Mouse (Mus musculus) CH12.LX (cell line): ENCODE results near the gene Ank. TPM values are rescaled to one million over a fixed set of nuclear protein-coding genes. Genes with fewer than 3 reads are reported as not detected.

Experiments used
- DNase-seq: peaks from one replicate; pipeline ENCODE4 v3.0.0-alpha.2; 2013; ENCODE audit errors: extremely low read depth
- H3K27ac ChIP-seq: 2 replicates; pipeline ENCODE4 v1.5.1; 2012; ENCODE audit warnings: low read depth, mild to moderate bottlenecking, control low read depth, moderate library complexity; ENCODE audit not compliant: insufficient read depth
- H3K27me3 ChIP-seq: replicated peaks from 2 replicates; pipeline ENCODE3; 2012; ENCODE audit warnings: inconsistent platforms
- H3K36me3 ChIP-seq, 2 experiments: replicated peaks in 1 of 2; 2 replicates each; pipeline versions ENCODE3 to v1.6.1; 2012; ENCODE audit warnings: inconsistent platforms in 1 of 2, low read length in 1 of 2, mild to moderate bottlenecking in 1 of 2, mixed read lengths in 1 of 2, moderate library complexity in 1 of 2; ENCODE audit not compliant: control insufficient read depth in 1 of 2, insufficient read depth in 1 of 2
- H3K4me1 ChIP-seq, 2 experiments: 2 replicates each; pipeline ENCODE4 v1.6.1; 2012; ENCODE audit warnings: inconsistent platforms in 1 of 2, moderate library complexity in 1 of 2; ENCODE audit not compliant: insufficient read depth in 2 of 2, control insufficient read depth in 1 of 2
- H3K4me2 ChIP-seq: 2 replicates; pipeline ENCODE4 v1.6.1; 2012; ENCODE audit warnings: low read depth, mild to moderate bottlenecking, control low read depth; ENCODE audit not compliant: poor library complexity, insufficient read depth, severe bottlenecking
- H3K4me3 ChIP-seq, 3 experiments: fragments of 150-350 bp in 1 of 3; sonication (generic) in 1 of 3; replicated peaks in 1 of 3; 2 replicates each; pipeline versions ENCODE3 to v1.5.1; 2011 to 2012; ENCODE audit warnings: low read depth in 2 of 3, low read length in 2 of 3, mild to moderate bottlenecking in 2 of 3, moderate library complexity in 2 of 3, control low read depth in 1 of 3, improper control_type of control experiment in 1 of 3, inconsistent platforms in 1 of 3, mixed read lengths in 1 of 3; ENCODE audit not compliant: poor library complexity in 1 of 3
- H3K79me2 ChIP-seq: replicated peaks from 2 replicates; pipeline ENCODE4 v1.6.1; 2012; ENCODE audit warnings: mild to moderate bottlenecking, moderate library complexity; ENCODE audit not compliant: control insufficient read depth, poor library complexity, insufficient read depth, severe bottlenecking; ENCODE audit errors: extremely low read depth
- H3K9ac ChIP-seq: 2 replicates; pipeline ENCODE4 v1.6.1; 2012; ENCODE audit warnings: low read depth, mild to moderate bottlenecking, control low read depth, moderate library complexity; ENCODE audit not compliant: insufficient read depth
- H3K9me3 ChIP-seq: replicated peaks from 2 replicates; pipeline ENCODE3; 2012; ENCODE audit warnings: low read length, inconsistent platforms, mixed read lengths
- BHLHE40 ChIP-seq: IDR thresholded peaks from 2 replicates; pipeline ENCODE4 v1.6.1; 2011; ENCODE audit warnings: mild to moderate bottlenecking, low read depth, low read length, improper control_type of control experiment
- CHD1 ChIP-seq: IDR thresholded peaks from 2 replicates; pipeline ENCODE4 v1.6.1; 2012; ENCODE audit warnings: low read depth, low read length, improper control_type of control experiment, inconsistent platforms
- CTCF ChIP-seq, 2 experiments: IDR thresholded peaks in 1 of 2; conservative IDR thresholded peaks in 1 of 2; 2 replicates each; pipeline ENCODE4 v1.5.1; 2011 to 2012; ENCODE audit warnings: low read depth in 2 of 2, low read length in 2 of 2, improper control_type of control experiment in 1 of 2, inconsistent platforms in 1 of 2, mild to moderate bottlenecking in 1 of 2, moderate library complexity in 1 of 2
- E2F4 ChIP-seq: IDR thresholded peaks from 2 replicates; pipeline ENCODE4 v1.6.1; 2011; ENCODE audit warnings: low read depth, low read length, improper control_type of control experiment; ENCODE audit not compliant: insufficient replicate concordance
- ELF1 ChIP-seq: IDR thresholded peaks from 2 replicates; pipeline ENCODE4 v1.6.1; 2014; ENCODE audit warnings: low read depth, mild to moderate bottlenecking, inconsistent platforms, low read length, improper control_type of control experiment
- EP300 ChIP-seq: IDR thresholded peaks from 2 replicates; pipeline ENCODE4 v1.6.1; 2011; ENCODE audit warnings: low read length, improper control_type of control experiment
- ETS1 ChIP-seq: conservative IDR thresholded peaks from 2 replicates; pipeline ENCODE4 v1.6.1; 2012; ENCODE audit warnings: low read depth, mild to moderate bottlenecking, inconsistent platforms, low read length, improper control_type of control experiment, moderate library complexity
- GABPA ChIP-seq: IDR thresholded peaks from 2 replicates; pipeline ENCODE4 v1.6.1; 2012; ENCODE audit warnings: low read depth, low read length, improper control_type of control experiment, inconsistent platforms; ENCODE audit not compliant: insufficient replicate concordance
- HCFC1 ChIP-seq: IDR thresholded peaks from 2 replicates; pipeline ENCODE4 v1.6.1; 2012; ENCODE audit warnings: low read depth, mild to moderate bottlenecking, inconsistent platforms, low read length, improper control_type of control experiment
- JUN ChIP-seq: IDR thresholded peaks from 2 replicates; pipeline ENCODE4 v1.6.1; 2011; ENCODE audit warnings: low read depth, mild to moderate bottlenecking, low read length, improper control_type of control experiment, moderate library complexity; ENCODE audit not compliant: insufficient read depth
- JUND ChIP-seq: conservative IDR thresholded peaks from 2 replicates; pipeline ENCODE4 v1.6.1; 2011; ENCODE audit warnings: low read depth, low read length, improper control_type of control experiment
- KAT2A ChIP-seq: IDR thresholded peaks from 2 replicates; pipeline ENCODE4 v1.6.1; 2012; ENCODE audit warnings: low read length, improper control_type of control experiment, inconsistent platforms; ENCODE audit not compliant: insufficient replicate concordance
- MAFK ChIP-seq: IDR thresholded peaks from 2 replicates; pipeline ENCODE4 v1.6.1; 2011; ENCODE audit warnings: low read length, improper control_type of control experiment; ENCODE audit not compliant: insufficient replicate concordance
- MAX ChIP-seq: IDR thresholded peaks from 2 replicates; pipeline ENCODE4 v1.6.1; 2011; ENCODE audit warnings: low read length, improper control_type of control experiment
- MAZ ChIP-seq: IDR thresholded peaks from 2 replicates; pipeline ENCODE4 v1.6.1; 2012; ENCODE audit warnings: low read depth, mild to moderate bottlenecking, inconsistent platforms, low read length, improper control_type of control experiment, moderate library complexity
- MEF2A ChIP-seq: IDR thresholded peaks from 2 replicates; pipeline ENCODE4 v1.6.1; 2014; ENCODE audit warnings: low read depth, mild to moderate bottlenecking, inconsistent platforms, low read length, improper control_type of control experiment, borderline replicate concordance
- MXI1 ChIP-seq: IDR thresholded peaks from 2 replicates; pipeline ENCODE4 v1.6.1; 2011; ENCODE audit warnings: mild to moderate bottlenecking, low read depth, low read length, improper control_type of control experiment
- NELFE ChIP-seq: IDR thresholded peaks from 2 replicates; pipeline ENCODE4 v1.6.1; 2011; ENCODE audit warnings: low read depth, low read length, improper control_type of control experiment
- PAX5 ChIP-seq: IDR thresholded peaks from 2 replicates; pipeline ENCODE4 v1.6.1; 2012; ENCODE audit warnings: low read length, inconsistent platforms, mixed read lengths
- POLR2A ChIP-seq: IDR thresholded peaks from 2 replicates; pipeline ENCODE4 v1.6.1; 2011; ENCODE audit warnings: low read depth, mild to moderate bottlenecking, improper control_type of control experiment, low read length
- POLR2AphosphoS2 ChIP-seq: IDR thresholded peaks from 2 replicates; pipeline ENCODE4 v1.6.1; 2011; ENCODE audit warnings: low read depth, low read length, improper control_type of control experiment
- RAD21 ChIP-seq: IDR thresholded peaks from 2 replicates; pipeline ENCODE4 v1.6.1; 2011; ENCODE audit warnings: low read depth, mild to moderate bottlenecking, low read length, improper control_type of control experiment, moderate library complexity
- SIN3A ChIP-seq: IDR thresholded peaks from 2 replicates; pipeline ENCODE4 v1.6.1; 2012; ENCODE audit warnings: low read length, improper control_type of control experiment, inconsistent platforms
- SMC3 ChIP-seq: IDR thresholded peaks from 2 replicates; pipeline ENCODE4 v1.6.1; 2011; ENCODE audit warnings: low read depth, low read length, improper control_type of control experiment
- TBP ChIP-seq: conservative IDR thresholded peaks from 2 replicates; pipeline ENCODE4 v1.6.1; 2011; ENCODE audit warnings: low read depth, low read length, improper control_type of control experiment
- TCF12 ChIP-seq: IDR thresholded peaks from 2 replicates; pipeline ENCODE4 v1.6.1; 2014; ENCODE audit warnings: low read depth, mild to moderate bottlenecking, inconsistent platforms, low read length, improper control_type of control experiment
- UBTF ChIP-seq: IDR thresholded peaks from 2 replicates; pipeline ENCODE4 v1.6.1; 2012; ENCODE audit warnings: low read depth, mild to moderate bottlenecking, inconsistent platforms, low read length, improper control_type of control experiment, moderate library complexity
- USF1 ChIP-seq: IDR thresholded peaks from 2 replicates; pipeline ENCODE4 v1.6.1; 2014; ENCODE audit warnings: low read depth, mild to moderate bottlenecking, inconsistent platforms, low read length, improper control_type of control experiment
- USF2 ChIP-seq: conservative IDR thresholded peaks from 2 replicates; pipeline ENCODE4 v1.6.1; 2011; ENCODE audit warnings: low read depth, low read length, improper control_type of control experiment
- ZMIZ1 ChIP-seq: IDR thresholded peaks from 2 replicates; pipeline ENCODE4 v1.6.1; 2012; ENCODE audit warnings: low read depth, mild to moderate bottlenecking, inconsistent platforms, low read length, improper control_type of control experiment
- dilution Hi-C: fragments of 300-500 bp; cut with MboI; formaldehyde crosslinking; loops from 2 replicates; pipeline ENCODE4 v1.14.3; 2020; ENCODE audit warnings: low sequenced_read_pairs; ENCODE audit not compliant: extremely low pct_unique_long_range_greater_than_20kb, extremely low pct_ligation_motif_present
- in situ Hi-C: fragments of 300-500 bp; cut with MboI; formaldehyde crosslinking; loops from 3 replicates; pipeline ENCODE4 v1.14.3; 2019; ENCODE audit warnings: low sequenced_read_pairs, low pct_ligation_motif_present, low pct_unique_long_range_greater_than_20kb, mixed read lengths
- polyA plus RNA-seq: library from polyadenylated mRNA; unstranded; fragments of >175 nt; gene quantifications from 2 replicates; pipeline ENCODE4 v1.2.1, GENCODE M21; 2012; ENCODE audit warnings: low read depth; ENCODE audit not compliant: insufficient read length
- total RNA-seq, 2 experiments: library from RNA; depleted of rRNA; stranded (reverse); fragments of 300-350 nt in 1 of 2; fragments of >200 nt in 1 of 2; gene quantifications; 2 replicates each; pipeline ENCODE4 v1.2.3; 2012 to 2014

Gene Ank
- total and polyA plus RNA-seq, 3 experiments = 4.6 to 12.4 (median 8.6) TPM

DNA sequence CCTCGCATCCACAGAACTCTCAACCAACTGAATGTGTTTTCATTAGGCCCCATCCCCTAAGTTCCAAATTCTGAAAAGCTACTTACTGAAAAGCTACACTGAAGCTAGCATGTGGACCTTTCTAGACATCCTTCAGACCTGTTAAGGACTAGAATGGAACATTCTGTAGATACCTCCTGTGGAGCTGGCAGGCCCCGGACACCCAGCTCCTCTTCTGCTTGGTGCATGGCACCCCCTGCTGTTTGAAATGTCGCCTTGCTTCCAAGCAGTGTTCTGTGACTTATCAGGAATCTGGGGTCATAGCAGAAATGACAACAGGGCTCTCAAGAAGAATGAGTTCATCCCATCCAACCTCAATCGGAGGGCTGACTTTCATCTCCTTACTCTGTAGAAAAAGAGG, 116.6 kb downstream of the Ank start:
- Histone ChIP-seq H3K4me1 (peaks cover 7 to 42% of the 10 kb centered on the region in 2 experiments; a peak in 3 of 4 replicates), H3K9me3 (no peaks in the 10 kb centered on the region), H3K4me2 (no peak overlapping the region), H3K27ac (no peak overlapping the region), H3K9ac (no peak overlapping the region), H3K36me3 (peaks cover 0 to 50% of the 10 kb centered on the region in 2 experiments), H3K27me3 (no peaks in the 10 kb centered on the region), H3K4me3 (no peak overlapping the region), H3K79me2 (no peaks in the 10 kb centered on the region)
- dilution Hi-C loops (no loop called here), in situ Hi-C loops (loop anchor here (5.0 kb wide), 1 partner anchor 256 kb away; no protein-coding TSS in a partner anchor)
- DNase-seq = peak; percentile 43
- TF ChIP-seq SMC3 (peak; percentile 61), CHD1 (no peak), RAD21 (peak; percentile 64), GABPA (no peak), POLR2AphosphoS2 (no peak), USF1 (no peak), KAT2A (no peak), BHLHE40 (no peak), PAX5 (no peak), NELFE (no peak), MAZ (no peak), POLR2A (no peak), SIN3A (no peak), HCFC1 (no peak), USF2 (no peak), ZMIZ1 (no peak), CTCF (conservative IDR thresholded peaks at IDR 0.05 in 1 of 2, IDR thresholded peaks at IDR 0.05 in 1 of 2; ENCODE audit: low read depth in 2 of 2, low read length in 2 of 2) (peak; percentile 46 to 61; a peak in 3 of 4 replicates), ETS1 (no peak)

DNA sequence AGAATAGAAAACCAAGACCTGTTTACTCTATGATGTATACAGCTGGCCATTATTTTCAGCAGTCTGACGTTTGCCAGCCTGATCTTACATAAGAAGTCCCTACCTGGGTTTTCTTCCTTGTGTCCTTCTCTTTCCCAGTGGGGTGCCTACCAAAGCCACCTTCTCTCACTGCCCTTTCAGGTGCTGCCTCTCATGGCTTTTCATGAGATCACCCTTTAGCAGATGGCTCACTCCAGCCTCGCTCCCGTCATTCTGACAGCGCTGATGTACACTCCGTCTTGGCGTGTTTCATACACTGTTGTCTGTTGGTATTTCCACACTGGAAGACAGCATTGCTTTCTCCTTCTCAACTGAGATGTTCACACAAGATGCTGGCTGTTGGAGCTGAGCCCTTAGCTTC, 117.1 kb downstream of the Ank start:
- peaks cover 5 to 42% of the 10 kb centered on the region in 2 experiments; a peak in 3 of 4 replicates for H3K4me1 ChIP-seq
- TF ChIP-seq E2F4 (no peak), MAX (no peak), BHLHE40 (no peak), TBP (no peak), MAFK (no peak), EP300 (no peak), JUN (no peak), GABPA (no peak), UBTF (no peak), MXI1 (no peak), RAD21 (no peak), KAT2A (no peak), ELF1 (no peak), MEF2A (no peak), ZMIZ1 (no peak), SIN3A (no peak), TCF12 (no peak), ETS1 (no peak), MAZ (no peak), JUND (no peak)
- H3K27me3 ChIP-seq = no peaks in the 10 kb centered on the region
- H3K9ac ChIP-seq = no peak overlapping the region
- peaks cover 0 to 50% of the 10 kb centered on the region in 2 experiments for H3K36me3 ChIP-seq
- DNase-seq = no peak
- no peak overlapping the region for H3K4me3 ChIP-seq
- H3K9me3 ChIP-seq = no peaks in the 10 kb centered on the region
- H3K27ac ChIP-seq = no peak overlapping the region
- dilution Hi-C loops (no loop called here), in situ Hi-C loops (loop anchor here (5.0 kb wide), 1 partner anchor 256 kb away; no protein-coding TSS in a partner anchor)
- H3K4me2 ChIP-seq = no peak overlapping the region
- no peaks in the 10 kb centered on the region for H3K79me2 ChIP-seq
